Mouse (Mus musculus) olfactory bulb, adult 2 months (tissue): Measurements from ENCODE around the gene Pax7. TPM values are rescaled to one million over a fixed set of nuclear protein-coding genes. Genes with fewer than 3 reads are reported as not detected.

ENCODE experiments used
- H3K27ac ChIP-seq: fragments of 200-500 bp; 2 replicates; pipeline ENCODE4 v1.5.1; 2012; ENCODE audit warnings: low read depth, low read length; ENCODE audit not compliant: insufficient read depth
- H3K4me1 ChIP-seq: fragments of 200-500 bp; 2 replicates; pipeline ENCODE4 v1.6.1; 2012; ENCODE audit warnings: low read length; ENCODE audit not compliant: control insufficient read depth, insufficient read depth
- H3K4me3 ChIP-seq: fragments of 200-500 bp; 2 replicates; pipeline ENCODE4 v1.5.1; 2012; ENCODE audit warnings: mild to moderate bottlenecking, low read depth, low read length, moderate library complexity; ENCODE audit not compliant: insufficient read depth
- CTCF ChIP-seq: fragments of 200-500 bp; IDR thresholded peaks from 2 replicates; pipeline ENCODE4 v1.5.1; 2012; ENCODE audit warnings: low read depth, mild to moderate bottlenecking, low read length, moderate library complexity; ENCODE audit not compliant: insufficient read depth
- POLR2A ChIP-seq: fragments of 200-500 bp; IDR thresholded peaks from 2 replicates; pipeline ENCODE4 v1.6.1; 2012; ENCODE audit warnings: mild to moderate bottlenecking, low read depth, low read length, moderate library complexity; ENCODE audit not compliant: insufficient read depth
- WGBS: fragments of 180-500 bp; shearing (Covaris S2); methylation state at CpG from one replicate; pipeline ENCODE4 v1.1.7; 2018; 5-methylcytosine and 5-hydroxymethylcytosine counted together
- polyA plus RNA-seq: library from polyadenylated mRNA; stranded (reverse); fragments of >200 nt; gene quantifications from 2 replicates; pipeline ENCODE4 v1.2.4, GENCODE M21; 2012; ENCODE audit warnings: low replicate concordance; ENCODE audit not compliant: missing spikeins, insufficient read depth, insufficient read length

Pax7 gene
- polyA plus RNA-seq, 1 experiment, result not detected

DNA sequence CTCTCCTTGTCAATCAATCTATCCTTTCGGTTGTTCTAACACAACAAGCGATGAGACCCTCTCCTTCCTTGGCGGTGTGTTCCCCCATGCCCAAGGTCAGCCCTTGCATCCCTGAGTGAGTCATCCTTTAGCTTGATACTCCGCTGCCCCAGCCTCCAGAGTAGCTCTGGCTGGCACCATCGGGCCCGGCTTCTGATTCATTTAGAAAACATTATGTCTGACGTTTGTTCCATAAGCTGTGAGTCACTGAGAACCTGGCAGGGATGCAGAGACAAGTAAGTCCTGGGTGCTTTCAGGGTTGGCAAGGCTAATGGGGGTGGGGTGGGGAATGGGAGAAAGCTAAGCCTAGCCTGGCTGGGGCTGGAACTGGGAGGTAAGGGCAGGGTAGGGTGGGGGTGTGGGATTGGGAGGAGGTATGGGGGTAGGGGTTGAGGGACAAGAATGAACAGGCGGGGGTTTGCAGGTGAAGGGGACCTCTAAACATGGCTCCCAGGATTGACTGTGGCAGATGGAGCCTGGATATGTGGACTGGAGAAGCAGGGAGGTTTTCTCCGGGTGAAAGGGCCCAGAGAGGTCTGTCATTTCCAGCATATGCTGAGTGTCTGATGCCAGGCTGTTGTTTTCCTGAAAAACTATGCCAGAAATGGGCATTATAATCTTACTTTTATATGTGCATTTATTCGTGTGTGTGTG is 116.7 kb downstream of the Pax7 start:
- WGBS, result 63% methylated on average over 10 of the region's 10 CpGs
- no peak for TF ChIP-seq POLR2A
- TF ChIP-seq CTCF, result no peak
- Histone ChIP-seq H3K27ac (no peak overlapping the region), H3K4me3 (no peak overlapping the region), H3K4me1 (peaks cover 8% of the 10 kb centered on the region; the same call in 1 of the 2 replicates)

DNA sequence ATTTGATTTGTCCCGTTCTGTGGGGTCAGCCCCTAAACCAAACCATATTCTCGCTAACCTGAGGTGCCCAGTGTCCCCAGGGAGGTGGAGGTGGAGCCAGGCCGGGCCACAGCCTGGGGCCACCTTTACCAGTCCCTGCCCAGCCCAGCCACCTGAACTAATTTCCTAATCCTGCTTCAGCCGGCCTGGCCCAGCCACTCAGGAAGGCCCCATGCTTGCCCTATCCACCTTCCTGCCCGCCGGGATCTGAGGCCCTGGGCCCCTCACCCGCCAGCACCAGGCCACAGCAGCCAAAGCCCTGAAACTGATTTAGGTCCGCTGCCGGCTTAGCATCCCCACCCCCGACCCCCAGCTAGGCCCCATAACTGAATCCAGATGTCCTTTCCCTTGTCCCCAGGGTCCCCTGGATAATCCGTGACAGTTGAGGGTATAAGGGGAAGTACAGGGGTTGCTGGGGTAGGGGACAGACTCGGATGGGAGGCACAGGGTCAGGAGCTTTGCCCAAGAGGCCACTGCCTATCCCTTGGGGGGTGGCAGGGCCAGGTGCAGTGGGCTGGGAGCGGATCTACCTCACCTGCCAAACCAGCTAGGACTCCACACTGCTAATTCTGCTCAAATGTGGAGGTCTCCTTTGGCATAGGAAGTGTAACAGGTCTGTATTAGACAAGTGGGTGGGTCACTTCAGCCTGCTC is 117.9 kb downstream of the Pax7 start:
- no peak for TF ChIP-seq CTCF
- no peak for TF ChIP-seq POLR2A
- H3K4me3 ChIP-seq, result no peak overlapping the region
- 73% methylated on average over 13 of the region's 13 CpGs for WGBS
- H3K4me1 ChIP-seq, result peaks cover 8% of the 10 kb centered on the region; the same call in 1 of the 2 replicates
- no peak overlapping the region for H3K27ac ChIP-seq

DNA sequence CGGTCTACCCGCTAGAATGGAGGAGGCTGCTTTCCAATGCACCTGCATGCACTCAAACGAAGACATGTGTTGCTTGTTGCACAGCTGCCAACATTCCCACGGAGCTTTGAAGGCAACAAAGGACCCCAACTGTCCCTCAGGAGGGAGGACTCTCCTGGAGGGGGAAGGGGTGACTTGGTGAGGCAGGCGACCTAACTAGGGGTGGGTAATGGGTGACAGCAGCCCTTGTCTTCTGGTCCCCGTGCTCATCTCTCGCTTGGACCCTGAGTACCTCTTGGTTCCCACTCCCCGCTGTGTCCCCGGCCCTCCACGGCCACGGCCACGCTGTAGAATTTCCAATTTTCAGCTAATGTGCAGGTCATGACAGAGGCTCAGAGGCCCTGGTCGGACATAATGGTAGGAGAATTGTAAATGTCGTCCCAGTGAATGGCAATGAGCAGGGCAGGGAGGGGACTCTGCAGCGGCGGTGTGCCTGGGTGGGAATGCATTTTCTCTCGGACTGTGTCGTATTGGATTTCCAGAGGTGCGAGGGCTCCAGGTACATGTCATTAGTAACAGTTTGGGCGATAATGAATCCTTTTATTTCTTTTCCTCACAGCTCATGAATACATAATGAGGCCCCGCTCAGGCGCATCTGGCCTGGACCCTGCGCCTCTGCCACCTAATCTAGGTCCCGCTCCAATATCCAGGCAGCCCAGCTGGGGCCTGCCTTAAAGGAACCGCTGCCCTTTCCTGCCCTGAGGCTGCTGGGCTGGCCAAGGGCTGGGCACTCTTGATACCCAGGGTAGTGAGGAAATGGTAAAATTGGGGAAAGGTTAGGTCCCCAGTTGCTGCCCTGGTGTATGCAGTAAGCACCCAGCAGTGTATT is 122.6 kb downstream of the Pax7 start:
- Histone ChIP-seq H3K27ac (no peak overlapping the region), H3K4me3 (no peak overlapping the region), H3K4me1 (no peaks in the 10 kb centered on the region)
- WGBS, result 66% methylated on average over 25 of the region's 25 CpGs
- no peak for TF ChIP-seq POLR2A
- TF ChIP-seq CTCF, result no peak

DNA sequence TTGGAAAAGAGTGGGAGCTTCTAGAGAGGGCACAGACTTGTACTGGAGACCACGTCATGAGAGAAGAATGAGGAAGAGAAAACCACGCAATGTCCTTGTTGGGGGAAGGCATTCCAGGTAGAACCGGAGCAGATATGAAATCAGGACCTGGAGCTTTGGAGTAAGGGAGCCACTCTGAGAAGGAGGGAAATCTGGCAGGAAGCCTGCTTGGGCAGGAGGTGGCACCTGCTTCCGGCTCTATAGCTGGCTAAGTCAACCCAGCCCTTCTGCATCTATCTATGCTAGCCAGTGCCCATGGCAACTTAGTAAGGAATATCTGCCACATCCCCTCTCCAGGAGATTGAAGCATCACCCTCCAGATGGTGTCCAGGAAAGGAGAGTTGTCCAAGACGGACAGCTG is 127.3 kb downstream of the Pax7 start:
- 89% methylated on average over 5 of the region's 5 CpGs for WGBS
- no peak overlapping the region for H3K27ac ChIP-seq
- TF ChIP-seq POLR2A (no peak), CTCF (no peak)
- no peak overlapping the region for H3K4me3 ChIP-seq
- no peaks in the 10 kb centered on the region for H3K4me1 ChIP-seq

DNA sequence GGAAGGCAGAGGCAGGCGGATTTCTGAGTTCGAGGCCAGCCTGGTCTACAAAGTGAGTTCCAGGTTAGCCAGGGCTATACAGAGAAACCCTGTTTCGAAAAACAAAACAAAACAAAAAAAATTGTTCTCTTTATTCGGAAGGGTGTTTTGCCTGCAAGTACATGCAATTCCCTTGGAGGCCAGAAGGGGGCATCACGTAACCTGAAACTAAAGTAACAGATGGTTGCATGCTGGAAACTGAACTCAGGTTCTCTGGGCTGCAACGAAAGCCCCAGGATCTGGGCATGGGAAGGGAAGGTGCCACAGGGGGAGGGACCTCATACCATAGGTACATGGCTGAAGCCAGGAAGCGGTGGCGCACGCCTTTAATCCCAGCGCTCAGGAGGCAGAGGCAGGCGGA is 129.9 kb downstream of the Pax7 start:
- WGBS, result 85% methylated on average over 11 of the region's 11 CpGs
- Histone ChIP-seq H3K27ac (no peak overlapping the region), H3K4me3 (no peak overlapping the region), H3K4me1 (no peaks in the 10 kb centered on the region)
- TF ChIP-seq POLR2A, result no peak
- TF ChIP-seq CTCF, result no peak

DNA sequence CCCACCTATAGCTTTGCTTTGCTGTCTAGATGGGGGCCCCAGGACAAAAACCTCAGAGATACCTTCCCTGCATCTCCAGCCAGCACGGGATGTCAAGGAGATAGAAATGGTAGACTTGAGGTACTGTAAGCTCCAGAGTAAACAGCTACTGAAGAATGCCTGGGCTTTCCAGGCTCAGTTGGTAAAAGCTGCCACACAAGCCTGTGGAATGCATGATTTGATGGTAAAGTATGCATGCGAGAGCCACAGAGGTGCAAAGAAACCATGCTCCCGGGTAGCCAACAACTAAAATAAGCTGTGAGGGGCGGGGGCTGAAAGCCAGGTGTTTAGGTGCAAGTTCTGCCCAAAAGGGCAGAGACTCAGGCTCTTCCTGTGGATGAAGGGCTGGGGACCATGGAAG is 130.4 kb downstream of the Pax7 start:
- Histone ChIP-seq H3K4me3 (no peak overlapping the region), H3K4me1 (no peaks in the 10 kb centered on the region), H3K27ac (no peak overlapping the region)
- 79% methylated on average over 4 of the region's 4 CpGs for WGBS
- TF ChIP-seq CTCF (no peak), POLR2A (no peak)

DNA sequence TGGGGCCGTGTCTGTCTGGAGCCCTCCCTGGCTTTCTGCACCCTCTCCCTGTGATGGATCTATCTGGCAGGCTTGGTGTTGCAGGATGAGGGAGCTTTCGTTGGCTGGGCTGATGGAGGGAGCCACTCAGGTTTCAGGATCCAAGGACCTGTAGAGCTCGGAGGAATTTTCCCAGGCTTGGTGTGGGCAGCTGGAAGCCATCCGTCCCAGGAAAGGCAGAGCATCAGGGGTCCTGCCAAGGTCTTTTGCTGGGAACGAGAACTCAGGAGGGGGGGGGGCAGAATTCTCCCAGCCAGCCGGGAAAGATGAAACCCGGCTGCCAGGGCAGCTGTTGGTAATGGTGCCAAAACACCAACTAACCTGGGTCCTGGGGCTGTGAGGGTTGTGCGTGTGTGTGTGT is 134.7 kb downstream of the Pax7 start:
- no peak for TF ChIP-seq POLR2A
- no peak for TF ChIP-seq CTCF
- 73% methylated on average over 8 of the region's 8 CpGs for WGBS
- H3K27ac ChIP-seq, result no peak overlapping the region
- H3K4me1 ChIP-seq, result no peaks in the 10 kb centered on the region
- no peak overlapping the region for H3K4me3 ChIP-seq

DNA sequence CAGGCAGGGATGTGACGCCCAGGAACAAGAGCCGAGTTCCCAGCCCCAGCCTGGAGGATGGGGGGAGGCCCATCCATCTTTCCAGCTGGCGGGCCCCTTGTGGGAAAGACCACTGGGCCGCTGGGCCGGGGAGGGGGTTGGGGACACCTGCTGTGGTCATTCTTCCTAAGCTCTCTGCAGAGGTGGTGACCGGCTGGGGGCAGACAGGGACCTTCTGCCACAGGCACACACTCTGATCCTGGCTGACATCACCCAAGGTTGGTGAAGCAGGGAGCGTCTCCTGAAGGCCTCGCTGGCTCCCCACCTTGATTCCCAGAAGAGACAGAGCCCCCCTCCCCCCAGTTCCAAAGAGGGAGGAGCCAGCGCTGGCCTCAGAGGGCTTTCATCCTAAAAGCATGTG is 135.6 kb downstream of the Pax7 start:
- 45% methylated on average over 9 of the region's 9 CpGs for WGBS
- Histone ChIP-seq H3K4me1 (no peaks in the 10 kb centered on the region), H3K27ac (no peak overlapping the region), H3K4me3 (no peak overlapping the region)
- TF ChIP-seq POLR2A, result no peak
- no peak for TF ChIP-seq CTCF

DNA sequence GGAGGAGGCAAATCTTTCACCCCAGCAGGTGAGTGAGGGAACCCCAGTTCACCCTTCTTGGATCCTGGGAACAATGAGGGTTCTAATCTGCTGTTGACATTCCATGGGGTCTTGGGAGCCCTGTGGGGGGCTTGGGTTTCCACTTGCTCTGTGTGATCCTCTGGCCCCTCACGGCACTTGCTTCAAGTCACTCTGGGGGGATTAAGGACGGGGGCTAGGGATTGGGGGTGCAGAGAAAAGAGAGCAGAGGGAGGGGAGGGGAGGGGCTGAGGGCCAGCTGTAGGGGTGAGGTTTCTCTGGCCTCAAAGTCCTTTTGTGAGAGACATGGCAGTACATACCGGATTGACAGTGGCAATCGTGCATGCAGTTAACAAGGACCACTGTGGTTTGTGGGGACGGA is 140.0 kb downstream of the Pax7 start:
- 50% methylated on average over 5 of the region's 5 CpGs for WGBS
- Histone ChIP-seq H3K27ac (no peak overlapping the region), H3K4me1 (no peaks in the 10 kb centered on the region), H3K4me3 (no peak overlapping the region)
- TF ChIP-seq POLR2A (no peak), CTCF (no peak)
